Mouse (Mus musculus): Measurements from ENCODE around the gene Chd9. TPM values are rescaled to one million over a fixed set of nuclear protein-coding genes. Genes with fewer than 3 reads are reported as not detected.
"Not testable (repeated sequence)": the region's sequence is repeated elsewhere in the genome, so short reads cannot be mapped to it uniquely, and the experiment has no call there.

Chd9 gene
- total RNA-seq, 2 experiments from 2014 or later = 47.2 to 49.5 TPM

- DNase-seq = no peak
- intact Hi-C loops (cut with DNase I) = no loop called here
- TF ChIP-seq CTCF (IDR thresholded peaks at IDR 0.05) = no peak
- Histone ChIP-seq H3K4me3 (no peak overlapping the region), H3K27ac (no peak overlapping the region)
Measured at GRCm38 (mm10) chr8:90881181-90881580, 53.0 kb downstream of the Chd9 start.

- intact Hi-C loops (cut with DNase I) = no loop called here
- Histone ChIP-seq H3K27ac (no peak overlapping the region), H3K4me3 (no peak overlapping the region)
- no peak for TF ChIP-seq CTCF (IDR thresholded peaks at IDR 0.05)
- no peak for DNase-seq
Measured at GRCm38 (mm10) chr8:90882088-90882691, 54.0 kb downstream of the Chd9 start.

GRCm38 (mm10) chr8:90885671-90886368 is 57.7 kb downstream of the Chd9 start:
- DNase-seq = no peak
- no peak for TF ChIP-seq CTCF (IDR thresholded peaks at IDR 0.05)
- no peak overlapping the region for H3K4me3 ChIP-seq
- no peak overlapping the region for H3K27ac ChIP-seq
- intact Hi-C loops (cut with DNase I) = no loop called here

- intact Hi-C loops (cut with DNase I); H3K27ac ChIP-seq; DNase-seq; H3K4me3 ChIP-seq: not testable (repeated sequence)
Measured at GRCm38 (mm10) chr8:90886369-90886712, 58.2 kb downstream of the Chd9 start.

- peak overlapping the region; percentile 67 for H3K4me3 ChIP-seq
- DNase-seq; intact Hi-C loops (cut with DNase I): not testable (repeated sequence)
- H3K27ac ChIP-seq = peak overlapping the region; percentile 75; the same call in 1 of the 2 replicates
Measured at GRCm38 (mm10) chr8:90887328-90887727, 59.2 kb downstream of the Chd9 start.

GRCm38 (mm10) chr8:90891872-90892578 is 63.9 kb downstream of the Chd9 start:
- no peak for TF ChIP-seq CTCF (IDR thresholded peaks at IDR 0.05)
- H3K27ac ChIP-seq = no peak overlapping the region
- intact Hi-C loops (cut with DNase I) = no loop called here
- H3K4me3 ChIP-seq = no peak overlapping the region
- DNase-seq = no peak

GRCm38 (mm10) chr8:90892579-90892919 is 64.4 kb downstream of the Chd9 start:
- no peak for DNase-seq
- Histone ChIP-seq H3K27ac (no peak overlapping the region), H3K4me3 (no peak overlapping the region)
- intact Hi-C loops (cut with DNase I) = no loop called here
- TF ChIP-seq CTCF (IDR thresholded peaks at IDR 0.05) = no peak

- intact Hi-C loops (cut with DNase I) = no loop called here
- Histone ChIP-seq H3K4me3 (no peak overlapping the region; the same call in 1 of the 2 replicates), H3K27ac (peak overlapping the region; percentile 9; the same call in 1 of the 2 replicates)
- TF ChIP-seq CTCF (IDR thresholded peaks at IDR 0.05) = no peak
- no peak for DNase-seq
Measured at GRCm38 (mm10) chr8:90894231-90894914, 66.2 kb downstream of the Chd9 start.

GRCm38 (mm10) chr8:90897343-90897742 is 69.2 kb downstream of the Chd9 start:
- DNase-seq = no peak

GRCm38 (mm10) chr8:90898578-90898977 is 70.4 kb downstream of the Chd9 start:
- TF ChIP-seq CTCF (IDR thresholded peaks at IDR 0.05) = no peak

More at GRCm38 (mm10) chr8:90897343-90897742, 69.2 kb downstream of the Chd9 start:
- H3K27ac ChIP-seq = no peak overlapping the region
- no peak overlapping the region for H3K4me3 ChIP-seq
- TF ChIP-seq CTCF (IDR thresholded peaks at IDR 0.05) = no peak
- intact Hi-C loops (cut with DNase I) = no loop called here

GRCm38 (mm10) chr8:90902002-90902401 is 73.8 kb downstream of the Chd9 start:
- TF ChIP-seq CTCF (IDR thresholded peaks at IDR 0.05) = no peak
- no peak overlapping the region for H3K4me3 ChIP-seq
- H3K27ac ChIP-seq = no peak overlapping the region
- intact Hi-C loops (cut with DNase I) = no loop called here
- no peak for DNase-seq

More at GRCm38 (mm10) chr8:90898578-90898977, 70.4 kb downstream of the Chd9 start:
- intact Hi-C loops (cut with DNase I) = no loop called here
- no peak overlapping the region for H3K4me3 ChIP-seq
- DNase-seq = no peak
- H3K27ac ChIP-seq = no peak overlapping the region

- no peak for TF ChIP-seq CTCF (IDR thresholded peaks at IDR 0.05)
- Histone ChIP-seq H3K27ac (no peak overlapping the region), H3K4me3 (no peak overlapping the region)
- DNase-seq = no peak
- intact Hi-C loops (cut with DNase I) = no loop called here
Measured at GRCm38 (mm10) chr8:90904171-90904706, 76.1 kb downstream of the Chd9 start.
